Mouse (Mus musculus) midbrain, postnatal 0 days (tissue): ENCODE results near the gene Itpr1. TPM values are rescaled to one million over a fixed set of nuclear protein-coding genes. Genes with fewer than 3 reads are reported as not detected.
"Not testable (repeated sequence)": the region's sequence is repeated elsewhere in the genome, so short reads cannot be mapped to it uniquely, and the experiment has no call there.

Experiments
- ATAC-seq: fragments of 200-750 bp; cut with Nextera tagmentation; 2 replicates; pipeline ENCODE4 v1.8.0; 2017; ENCODE audit warnings: moderate number of reproducible peaks, mild to moderate bottlenecking, moderate TSS enrichment, moderate library complexity; ENCODE audit not compliant: low FRiP score
- DNase-seq: peaks from one replicate; pipeline ENCODE4 v3.0.0-alpha.2; 2015; ENCODE audit warnings: low spot score
- H3K27ac ChIP-seq: fragments of 300-500 bp; sonication (generic); 2 replicates; pipeline ENCODE4 v1.5.1; 2014; ENCODE audit warnings: low read depth, mild to moderate bottlenecking, low read length, mixed read lengths
- H3K27me3 ChIP-seq: fragments of 300-500 bp; sonication (generic); 2 replicates; pipeline ENCODE4 v1.6.1; 2014; ENCODE audit warnings: low read length, control low read depth, mixed read lengths; ENCODE audit not compliant: insufficient read depth
- H3K36me3 ChIP-seq: fragments of 300-500 bp; sonication (generic); 2 replicates; pipeline ENCODE4 v1.6.1; 2014; ENCODE audit warnings: low read length, control low read depth, mixed read lengths; ENCODE audit not compliant: insufficient read depth
- H3K4me1 ChIP-seq: fragments of 300-500 bp; sonication (generic); 2 replicates; pipeline ENCODE4 v1.6.1; 2014; ENCODE audit warnings: mild to moderate bottlenecking, control low read depth, antibody characterized with exemption, low read length, mixed read lengths; ENCODE audit not compliant: insufficient read depth
- H3K4me2 ChIP-seq: fragments of 300-500 bp; sonication (generic); 2 replicates; pipeline ENCODE4 v1.6.1; 2014; ENCODE audit warnings: low read depth, mild to moderate bottlenecking, low read length, mixed read lengths; ENCODE audit not compliant: poor library complexity, severe bottlenecking
- H3K4me3 ChIP-seq: fragments of 300-500 bp; sonication (generic); 2 replicates; pipeline ENCODE4 v1.5.1; 2014; ENCODE audit warnings: low read depth, mild to moderate bottlenecking, low read length, moderate library complexity
- H3K9ac ChIP-seq: fragments of 300-500 bp; sonication (generic); replicated peaks from 2 replicates; pipeline ENCODE4 v1.6.1; 2014; ENCODE audit warnings: mild to moderate bottlenecking, low read length, moderate library complexity, mixed read lengths; ENCODE audit not compliant: poor library complexity, severe bottlenecking
- H3K9me3 ChIP-seq: fragments of 300-500 bp; sonication (generic); 2 replicates; pipeline ENCODE4 v1.6.1; 2016; ENCODE audit warnings: low read length, control low read depth
- CTCF ChIP-seq: IDR thresholded peaks from 2 replicates; pipeline ENCODE4 v1.5.1; 2016; ENCODE audit warnings: antibody characterized with exemption, mild to moderate bottlenecking
- WGBS: fragments of 180-500 bp; shearing (Covaris S2); extraction: QIAGEN DNeasy Blood & Tissue Kit; methylation state at CpG from one replicate; pipeline ENCODE4 v1.1.7; 2014; 5-methylcytosine and 5-hydroxymethylcytosine counted together
- polyA plus RNA-seq: library from polyadenylated mRNA; unstranded; fragments of >200 nt; fragmentation: Nextera tagmentation; extraction: Ambion mirVana; gene quantifications from 2 replicates; pipeline ENCODE4 v1.2.1, GENCODE M21; 2015
- total RNA-seq: library from RNA; depleted of rRNA; stranded (reverse); fragments of >200 nt; gene quantifications from 2 replicates; pipeline ENCODE4 v1.2.3, GENCODE M21; 2014

The Itpr1 gene
- total and polyA plus RNA-seq, 2 experiments from 2014 or later = 3.3 to 23.2 TPM

- Histone ChIP-seq H3K36me3 (no peaks in the 10 kb centered on the region), H3K4me2 (no peak overlapping the region)
Observed at GRCm38 (mm10) chr6:108553536-108553935, 340.6 kb downstream of the Itpr1 start.

GRCm38 (mm10) chr6:108554389-108554788, 341.5 kb downstream of the Itpr1 start:
- Histone ChIP-seq H3K4me1 (no peaks in the 10 kb centered on the region), H3K27ac (no peak overlapping the region), H3K9me3 (no peaks in the 10 kb centered on the region), H3K4me2 (no peak overlapping the region), H3K9ac (no peak overlapping the region), H3K27me3 (no peaks in the 10 kb centered on the region), H3K36me3 (no peaks in the 10 kb centered on the region), H3K4me3 (no peak overlapping the region)
- no peak for ATAC-seq
- no peak for TF ChIP-seq CTCF
- no peak for DNase-seq
- WGBS = 99% methylated on average over 4 of the region's 4 CpGs

More at GRCm38 (mm10) chr6:108553536-108553935, 340.6 kb downstream of the Itpr1 start:
- TF ChIP-seq CTCF = no peak
- H3K4me3 ChIP-seq = no peak overlapping the region
- no peak overlapping the region for H3K27ac ChIP-seq
- WGBS = 83% methylated on average over 4 of the region's 4 CpGs
- ATAC-seq (no peak), DNase-seq (no peak)
- H3K9me3 ChIP-seq = no peaks in the 10 kb centered on the region
- no peaks in the 10 kb centered on the region for H3K4me1 ChIP-seq
- no peaks in the 10 kb centered on the region for H3K27me3 ChIP-seq
- H3K9ac ChIP-seq = no peak overlapping the region

- Histone ChIP-seq H3K9ac (no peak overlapping the region), H3K4me3 (no peak overlapping the region), H3K4me1 (no peaks in the 10 kb centered on the region), H3K4me2 (no peak overlapping the region), H3K36me3 (no peaks in the 10 kb centered on the region), H3K27ac (no peak overlapping the region), H3K27me3 (no peaks in the 10 kb centered on the region), H3K9me3 (no peaks in the 10 kb centered on the region)
- ATAC-seq (no peak), DNase-seq (no peak)
- 89% methylated on average over 5 of the region's 5 CpGs for WGBS
- no peak for TF ChIP-seq CTCF
Observed at GRCm38 (mm10) chr6:108554878-108555277, 342.0 kb downstream of the Itpr1 start.

GRCm38 (mm10) chr6:108557576-108558322, 344.9 kb downstream of the Itpr1 start:
- Histone ChIP-seq H3K4me2 (no peak overlapping the region), H3K9me3 (no peaks in the 10 kb centered on the region), H3K4me1 (no peaks in the 10 kb centered on the region), H3K4me3 (no peak overlapping the region), H3K9ac (no peak overlapping the region), H3K27me3 (no peaks in the 10 kb centered on the region), H3K27ac (no peak overlapping the region), H3K36me3 (no peaks in the 10 kb centered on the region)
- WGBS = 76% methylated on average over 4 of the region's 4 CpGs
- no peak for TF ChIP-seq CTCF
- DNase-seq (no peak), ATAC-seq (no peak)

DNA sequence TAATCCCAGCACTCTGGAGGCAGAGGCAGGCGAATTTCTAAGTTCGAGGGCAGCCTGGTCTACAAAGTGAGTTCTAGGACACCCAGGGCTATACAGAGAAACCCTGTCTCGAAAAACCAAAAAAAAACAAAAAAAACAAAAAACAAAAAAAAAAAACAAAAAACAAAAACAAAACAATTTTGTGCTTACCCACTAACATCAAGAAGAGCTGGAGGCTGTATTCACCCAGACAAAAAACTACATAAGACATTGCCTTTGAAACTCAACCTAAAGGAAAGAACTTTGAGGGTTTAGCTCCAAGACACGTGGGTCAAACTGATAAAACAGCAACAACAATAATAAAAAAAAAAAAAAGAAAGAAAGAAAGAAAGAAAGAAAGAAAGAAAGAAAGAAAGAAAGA, 346.3 kb downstream of the Itpr1 start:
- not testable (repeated sequence) for H3K36me3 ChIP-seq, H3K9ac ChIP-seq, H3K4me3 ChIP-seq, DNase-seq, H3K4me1 ChIP-seq, ATAC-seq, H3K4me2 ChIP-seq, H3K9me3 ChIP-seq, H3K27ac ChIP-seq, H3K27me3 ChIP-seq
- WGBS = 86% methylated on average over 4 of the region's 4 CpGs

- 92% methylated on average over 2 of the region's 2 CpGs for WGBS
- DNase-seq (no peak), ATAC-seq (no peak)
- TF ChIP-seq CTCF = no peak
- Histone ChIP-seq H3K4me3 (no peak overlapping the region), H3K9me3 (no peaks in the 10 kb centered on the region), H3K4me1 (no peaks in the 10 kb centered on the region), H3K9ac (no peak overlapping the region), H3K27me3 (no peaks in the 10 kb centered on the region), H3K36me3 (no peaks in the 10 kb centered on the region), H3K27ac (no peak overlapping the region), H3K4me2 (no peak overlapping the region)
Observed at GRCm38 (mm10) chr6:108562971-108563370, 350.1 kb downstream of the Itpr1 start.

DNA sequence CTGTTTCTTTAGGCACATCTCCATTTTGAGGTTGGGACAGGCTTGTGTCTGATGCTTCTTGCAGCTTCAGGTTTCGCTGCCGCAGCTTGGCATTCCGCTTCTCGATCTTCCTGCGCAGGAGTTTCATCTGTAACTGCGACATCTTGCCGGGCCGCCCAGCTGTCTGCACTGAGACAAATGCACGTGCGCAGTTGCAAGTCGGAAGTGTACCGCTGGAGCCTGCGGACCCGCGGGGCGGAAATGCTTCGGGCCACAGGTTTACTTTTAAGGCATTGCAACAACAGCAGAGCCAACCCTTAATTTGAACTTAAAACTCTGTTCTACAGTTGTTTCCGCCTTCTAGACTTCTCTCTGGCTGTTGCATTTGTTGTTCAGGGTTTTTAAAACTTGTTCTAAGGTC, 352.6 kb downstream of the Itpr1 start:
- not testable (repeated sequence) for H3K27me3 ChIP-seq, H3K9me3 ChIP-seq, H3K4me2 ChIP-seq, H3K27ac ChIP-seq, H3K4me3 ChIP-seq, H3K4me1 ChIP-seq, H3K36me3 ChIP-seq, H3K9ac ChIP-seq, ATAC-seq, DNase-seq
- WGBS = 90% methylated on average over 18 of the region's 18 CpGs
